Mouse (Mus musculus): Measurements from ENCODE around the gene Tbc1d1. TPM values are rescaled to one million over a fixed set of nuclear protein-coding genes. Genes with fewer than 3 reads are reported as not detected.

The Tbc1d1 gene
- polyA plus RNA-seq, 1 experiment, result 41.8 TPM

DNA sequence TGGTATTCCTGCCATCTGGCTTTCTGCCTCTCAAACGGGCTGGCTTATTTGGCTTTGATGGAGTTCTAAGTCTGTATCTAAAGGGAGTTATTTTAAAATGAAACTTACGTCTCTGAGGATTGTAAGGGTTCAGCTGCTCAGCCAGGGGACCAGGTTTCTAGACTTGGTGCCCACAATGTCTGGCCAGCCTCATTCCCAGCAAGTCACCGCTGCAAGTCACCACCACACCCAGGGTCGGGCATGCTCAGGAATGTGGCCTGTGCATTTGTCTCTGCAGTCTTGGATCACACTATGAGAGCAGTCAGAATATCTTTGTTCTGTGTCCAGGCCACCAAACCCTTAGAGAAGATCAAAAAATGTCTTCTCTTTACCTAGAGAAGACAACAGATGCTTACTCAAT is 237.4 kb downstream of the Tbc1d1 start:
- Histone ChIP-seq H3K27me3 (ENCODE audit: control insufficient read depth, insufficient read depth, insufficient read length) (no peaks in the 10 kb centered on the region), H3K4me3 (no peak overlapping the region), H3K4me2 (ENCODE audit: low read depth) (no peak overlapping the region), H3ac (ENCODE audit: control insufficient read depth, insufficient read length) (no peak overlapping the region), H3K36me3 (ENCODE audit: control insufficient read depth, insufficient read depth) (no peaks in the 10 kb centered on the region), H3K79me2 (ENCODE audit: control insufficient read depth, insufficient read depth) (no peaks in the 10 kb centered on the region)
- TF ChIP-seq MAX (IDR thresholded peaks at IDR 0.05; ENCODE audit: low read depth) (no peak), TCF12 (IDR thresholded peaks at IDR 0.05; ENCODE audit: insufficient read depth, poor library complexity, severe bottlenecking) (peak; percentile 32), POLR2AphosphoS2 (IDR thresholded peaks at IDR 0.05; ENCODE audit: insufficient read length, low read depth) (no peak), MYOD1 (IDR thresholded peaks at IDR 0.05; ENCODE audit: control insufficient read depth in 1 of 3, insufficient read length in 2 of 3, low read depth in 2 of 3) (peak in 2 of 3 experiments; percentile 59 to 73), REST (IDR thresholded peaks at IDR 0.05; ENCODE audit: insufficient read depth, insufficient read length) (no peak), E2F4 (IDR thresholded peaks at IDR 0.05; ENCODE audit: insufficient read depth) (no peak), TCF3 (IDR thresholded peaks at IDR 0.05; ENCODE audit: insufficient read length, low read depth) (peak; percentile 67), MYOG (IDR thresholded peaks at IDR 0.05; ENCODE audit: control insufficient read depth in 1 of 3, insufficient read depth in 1 of 3, insufficient read length in 2 of 3, low read depth in 2 of 3) (peak; percentile 52 to 92 (median 73)), SRF (IDR thresholded peaks at IDR 0.05; ENCODE audit: control insufficient read depth, insufficient read length, low read depth) (no peak), CEBPB (IDR thresholded peaks at IDR 0.05; ENCODE audit: insufficient read depth, poor library complexity, severe bottlenecking) (no peak), POLR2A (IDR thresholded peaks at IDR 0.05; ENCODE audit: insufficient read length, low read depth) (no peak), USF1 (IDR thresholded peaks at IDR 0.05; ENCODE audit: low read depth) (no peak)

DNA sequence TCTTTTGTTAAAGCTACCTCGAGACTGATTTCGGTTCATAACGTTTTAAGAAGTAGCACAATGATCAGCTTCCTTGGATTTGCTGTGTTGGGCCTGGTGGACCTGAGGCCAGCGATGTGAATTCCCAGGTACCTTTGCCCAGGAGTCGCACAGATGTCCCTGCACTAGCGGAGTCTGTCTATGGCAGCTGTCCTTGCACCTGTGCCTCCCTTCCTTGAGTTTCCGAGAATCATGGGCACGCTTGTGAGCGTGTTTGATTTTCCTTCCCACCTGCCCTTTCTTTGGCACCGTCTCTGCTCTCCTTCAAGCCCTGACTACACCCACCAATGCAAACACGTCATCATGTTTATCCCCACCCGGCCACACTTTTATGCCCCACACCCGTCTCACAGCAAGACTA is 242.1 kb downstream of the Tbc1d1 start:
- Histone ChIP-seq H3K4me2 (ENCODE audit: low read depth) (no peak overlapping the region), H3K36me3 (ENCODE audit: control insufficient read depth, insufficient read depth) (no peaks in the 10 kb centered on the region), H3K4me3 (no peak overlapping the region), H3K27me3 (ENCODE audit: control insufficient read depth, insufficient read depth, insufficient read length) (no peaks in the 10 kb centered on the region), H3ac (ENCODE audit: control insufficient read depth, insufficient read length) (no peak overlapping the region), H3K79me2 (ENCODE audit: control insufficient read depth, insufficient read depth) (no peaks in the 10 kb centered on the region)
- TF ChIP-seq SRF (IDR thresholded peaks at IDR 0.05; ENCODE audit: control insufficient read depth, insufficient read length, low read depth) (no peak), MAX (IDR thresholded peaks at IDR 0.05; ENCODE audit: low read depth) (no peak), E2F4 (IDR thresholded peaks at IDR 0.05; ENCODE audit: insufficient read depth) (no peak), USF1 (IDR thresholded peaks at IDR 0.05; ENCODE audit: low read depth) (no peak), REST (IDR thresholded peaks at IDR 0.05; ENCODE audit: insufficient read depth, insufficient read length) (no peak), TCF3 (IDR thresholded peaks at IDR 0.05; ENCODE audit: insufficient read length, low read depth) (no peak), MYOG (IDR thresholded peaks at IDR 0.05; ENCODE audit: control insufficient read depth in 1 of 3, insufficient read depth in 1 of 3, insufficient read length in 2 of 3, low read depth in 2 of 3) (peak in 2 of 3 experiments; percentile 14 to 68), POLR2AphosphoS2 (IDR thresholded peaks at IDR 0.05; ENCODE audit: insufficient read length, low read depth) (no peak), TCF12 (IDR thresholded peaks at IDR 0.05; ENCODE audit: insufficient read depth, poor library complexity, severe bottlenecking) (no peak), POLR2A (IDR thresholded peaks at IDR 0.05; ENCODE audit: insufficient read length, low read depth) (no peak), MYOD1 (IDR thresholded peaks at IDR 0.05; ENCODE audit: control insufficient read depth in 1 of 3, insufficient read length in 2 of 3, low read depth in 2 of 3) (peak in 1 of 3 experiments; percentile 64), CEBPB (IDR thresholded peaks at IDR 0.05; ENCODE audit: insufficient read depth, poor library complexity, severe bottlenecking) (no peak)

DNA sequence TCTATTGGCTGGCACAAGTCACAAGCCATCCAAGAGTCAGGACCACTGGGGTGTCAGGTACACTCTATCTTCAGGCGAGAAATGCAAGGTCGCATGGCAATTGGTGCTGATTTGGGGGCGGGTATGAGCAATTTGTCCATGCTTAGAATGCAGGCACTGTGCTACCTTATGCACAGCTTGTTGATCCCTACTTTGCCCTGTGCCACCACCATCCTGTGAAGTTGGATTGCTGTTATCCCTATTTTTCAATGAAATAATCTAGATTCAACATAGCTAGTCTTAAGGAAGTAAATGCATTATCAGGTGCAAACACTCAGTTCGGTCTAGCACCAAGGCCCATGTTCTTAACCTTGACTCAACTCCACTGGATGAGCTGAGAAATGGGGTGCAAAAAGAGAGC is 244.6 kb downstream of the Tbc1d1 start:
- no peak for TF ChIP-seq CEBPB (IDR thresholded peaks at IDR 0.05; ENCODE audit: insufficient read depth, poor library complexity, severe bottlenecking)
- no peak overlapping the region for H3K4me3 ChIP-seq
- H3K4me2 ChIP-seq (ENCODE audit: low read depth), result no peak overlapping the region
- no peak overlapping the region for H3ac ChIP-seq (ENCODE audit: control insufficient read depth, insufficient read length)
- no peaks in the 10 kb centered on the region for H3K27me3 ChIP-seq (ENCODE audit: control insufficient read depth, insufficient read depth, insufficient read length)
- no peaks in the 10 kb centered on the region for H3K79me2 ChIP-seq (ENCODE audit: control insufficient read depth, insufficient read depth)
- H3K36me3 ChIP-seq (ENCODE audit: control insufficient read depth, insufficient read depth), result no peaks in the 10 kb centered on the region

Other genes starting within 250 kb of the Tbc1d1 start
- gene Rell1, start 187.4 kb upstream of the Tbc1d1 start, polyA plus RNA-seq (2012; fragmentation: generic; extraction: Trizol), result 25.9 TPM
- 13.0 TPM for gene Pgm2, start 63.4 kb upstream of the Tbc1d1 start, polyA plus RNA-seq (2012; fragmentation: generic; extraction: Trizol)

Data from myocyte (in vitro differentiated cells).